Mouse (Mus musculus) intestine, postnatal 0 days (tissue): ENCODE measurements around the gene Iffo1. TPM values are rescaled to one million over a fixed set of nuclear protein-coding genes. Genes with fewer than 3 reads are reported as not detected.

Source experiments
- ATAC-seq: fragments of 200-750 bp; cut with Nextera tagmentation; 2 replicates; pipeline ENCODE4 v1.8.0; 2017; ENCODE audit warnings: mild to moderate bottlenecking, moderate TSS enrichment, moderate library complexity
- H3K27ac ChIP-seq: fragments of 300-500 bp; sonication (generic); 2 replicates; pipeline ENCODE4 v1.5.1; 2014; ENCODE audit warnings: mild to moderate bottlenecking, low read depth, low read length, moderate library complexity
- H3K27me3 ChIP-seq: fragments of 300-500 bp; sonication (generic); replicated peaks from 2 replicates; pipeline ENCODE4 v1.6.1; 2014; ENCODE audit warnings: low read length, mixed read lengths; ENCODE audit not compliant: control insufficient read depth, insufficient read depth
- H3K36me3 ChIP-seq: fragments of 300-500 bp; sonication (generic); 2 replicates; pipeline ENCODE4 v1.6.1; 2014; ENCODE audit warnings: mild to moderate bottlenecking, moderate library complexity; ENCODE audit not compliant: control insufficient read depth, insufficient read depth
- H3K4me1 ChIP-seq: fragments of 300-500 bp; sonication (generic); replicated peaks from 2 replicates; pipeline ENCODE4 v1.6.1; 2014; ENCODE audit warnings: antibody characterized with exemption, low read length, mixed read lengths; ENCODE audit not compliant: control insufficient read depth, insufficient read depth
- H3K4me2 ChIP-seq: fragments of 300-500 bp; sonication (generic); replicated peaks from 2 replicates; pipeline ENCODE4 v1.6.1; 2014; ENCODE audit warnings: low read depth, mild to moderate bottlenecking, moderate library complexity
- H3K4me3 ChIP-seq: fragments of 300-500 bp; sonication (generic); 2 replicates; pipeline ENCODE4 v1.5.1; 2014; ENCODE audit warnings: low read depth, low read length
- H3K9ac ChIP-seq: fragments of 300-500 bp; sonication (generic); 2 replicates; pipeline ENCODE4 v1.6.1; 2014; ENCODE audit warnings: mild to moderate bottlenecking, low read depth, low read length
- H3K9me3 ChIP-seq: fragments of 300-500 bp; sonication (generic); 2 replicates; pipeline ENCODE4 v1.6.1; 2016; ENCODE audit warnings: mixed run types; ENCODE audit not compliant: control insufficient read depth
- CTCF ChIP-seq: sonication (generic); IDR thresholded peaks from 2 replicates; pipeline ENCODE4 v1.5.1; 2016; ENCODE audit warnings: low read depth, mild to moderate bottlenecking, control low read depth, antibody characterized with exemption, moderate library complexity
- WGBS: fragments of 180-500 bp; shearing (Covaris S2); extraction: QIAGEN DNeasy Blood & Tissue Kit; methylation state at CpG from one replicate; pipeline ENCODE4 v1.1.7; 2014; 5-methylcytosine and 5-hydroxymethylcytosine counted together
- polyA plus RNA-seq: library from polyadenylated mRNA; unstranded; fragments of >200 nt; fragmentation: Nextera tagmentation; extraction: Ambion mirVana; gene quantifications from 2 replicates; pipeline ENCODE4 v1.2.1, GENCODE M21; 2015

Iffo1 gene
- polyA plus RNA-seq, 1 experiment from 2014 or later: 3.2 TPM

- H3K4me1 ChIP-seq: peaks cover 12% of the 10 kb centered on the region; the same call in 1 of the 2 replicates
- H3K4me3 ChIP-seq: peak overlapping the region; percentile 84
- no peaks in the 10 kb centered on the region for H3K27me3 ChIP-seq
- H3K9ac ChIP-seq: peak overlapping the region; percentile 76
- ATAC-seq: peak; percentile 81
- WGBS: under 1% methylated on average over 35 of the region's 36 CpGs
- no peak for TF ChIP-seq CTCF
- H3K4me2 ChIP-seq: peak overlapping the region; percentile 92
- peaks cover 40% of the 10 kb centered on the region for H3K36me3 ChIP-seq
- H3K27ac ChIP-seq: peak overlapping the region; percentile 92
- no peaks in the 10 kb centered on the region for H3K9me3 ChIP-seq
Observed at GRCm38 (mm10) chr6:125165328-125165891, 20.4 kb downstream of the Iffo1 start.

GRCm38 (mm10) chr6:125166051-125166751 lies 21.2 kb downstream of the Iffo1 start, which contains the start of gene Gapdh:
TSS of gene Gapdh (minus strand) at chr6:125166467.
- Histone ChIP-seq H3K4me1 (0 out of 2 replicates have a peak, but pooled peaks cover 12% of the 10 kb centered on the region), H3K27ac (peak within 1 kb of the TSS; percentile 92), H3K9me3 (no peaks in the 10 kb centered on the region), H3K4me2 (peak within 1 kb of the TSS; percentile 92), H3K9ac (peak within 1 kb of the TSS; percentile 76), H3K27me3 (no peaks in the 10 kb centered on the region), H3K4me3 (peak within 1 kb of the TSS; percentile 84), H3K36me3 (peaks cover 40% of the 10 kb centered on the region)
- WGBS: under 1% methylated on average over 18 of the region's 18 CpGs
- peak; percentile 41 for ATAC-seq
- TF ChIP-seq CTCF: no peak

- WGBS: 7% methylated on average over 10 of the region's 10 CpGs
- no peaks in the 10 kb centered on the region for H3K27me3 ChIP-seq
- peak overlapping the region; percentile 76 for H3K9ac ChIP-seq
- peak overlapping the region; percentile 92 for H3K4me2 ChIP-seq
- H3K4me1 ChIP-seq: 0 out of 2 replicates have a peak, but pooled peaks cover 12% of the 10 kb centered on the region
- peak; percentile 17 for ATAC-seq
- no peaks in the 10 kb centered on the region for H3K9me3 ChIP-seq
- H3K4me3 ChIP-seq: peak overlapping the region; percentile 84
- peak overlapping the region; percentile 92 for H3K27ac ChIP-seq
- no peak for TF ChIP-seq CTCF
- H3K36me3 ChIP-seq: peaks cover 44% of the 10 kb centered on the region
Observed at GRCm38 (mm10) chr6:125166861-125167650, 22.0 kb downstream of the Iffo1 start.

- no peak for TF ChIP-seq CTCF
- peaks cover 54% of the 10 kb centered on the region for H3K36me3 ChIP-seq
- H3K4me1 ChIP-seq: 0 out of 2 replicates have a peak, but pooled peaks cover 12% of the 10 kb centered on the region
- peak overlapping the region; percentile 92; the same call in 1 of the 2 replicates for H3K27ac ChIP-seq
- ATAC-seq: no peak
- H3K9me3 ChIP-seq: no peaks in the 10 kb centered on the region
- no peaks in the 10 kb centered on the region for H3K27me3 ChIP-seq
- WGBS: 89% methylated on average over 14 of the region's 14 CpGs
- no peak overlapping the region for H3K9ac ChIP-seq
- H3K4me2 ChIP-seq: no peak overlapping the region
- H3K4me3 ChIP-seq: no peak overlapping the region
Observed at GRCm38 (mm10) chr6:125168086-125168485, 23.0 kb downstream of the Iffo1 start.

GRCm38 (mm10) chr6:125170194-125170593 lies 25.2 kb downstream of the Iffo1 start:
- no peak overlapping the region for H3K4me3 ChIP-seq
- H3K36me3 ChIP-seq: peaks cover 74% of the 10 kb centered on the region
- ATAC-seq: no peak
- H3K4me1 ChIP-seq: 0 out of 2 replicates have a peak, but pooled peaks cover 10% of the 10 kb centered on the region
- 0 out of 2 replicates have a peak overlapping the region, but pooled peaks have one; percentile 2 for H3K27ac ChIP-seq
- 69% methylated on average over 6 of the region's 6 CpGs for WGBS
- no peak overlapping the region for H3K9ac ChIP-seq
- no peak overlapping the region for H3K4me2 ChIP-seq
- no peaks in the 10 kb centered on the region for H3K27me3 ChIP-seq
- no peaks in the 10 kb centered on the region for H3K9me3 ChIP-seq
- peak; percentile 57 for TF ChIP-seq CTCF

- H3K36me3 ChIP-seq: peaks cover 95% of the 10 kb centered on the region
Observed at GRCm38 (mm10) chr6:125172474-125172873, 27.4 kb downstream of the Iffo1 start.

More at GRCm38 (mm10) chr6:125172474-125172873, 27.4 kb downstream of the Iffo1 start:
- Histone ChIP-seq H3K9me3 (no peaks in the 10 kb centered on the region), H3K27ac (no peak overlapping the region), H3K4me2 (no peak overlapping the region), H3K9ac (no peak overlapping the region), H3K4me1 (0 out of 2 replicates have a peak, but pooled peaks cover under 1% of the 10 kb centered on the region), H3K27me3 (no peaks in the 10 kb centered on the region), H3K4me3 (no peak overlapping the region)
- WGBS: 54% methylated on average over 2 of the region's 2 CpGs
- ATAC-seq: no peak
- TF ChIP-seq CTCF: no peak
